Mouse (Mus musculus): ENCODE results near the gene Fli1. TPM values are rescaled to one million over a fixed set of nuclear protein-coding genes. Genes with fewer than 3 reads are reported as not detected.

The Fli1 gene
- total and polyA plus RNA-seq, 2 experiments, result 1.6 to 3.0 TPM

GRCm38 (mm10) chr9:32506866-32507861 is 35.5 kb downstream of the Fli1 start:
- DNase-seq (ENCODE audit: extremely low read depth, low read depth, low spot score), result peak; percentile 25
- Histone ChIP-seq H3K79me2 (ENCODE audit: control insufficient read depth, insufficient read depth, low read length) (no peaks in the 10 kb centered on the region), H3K27ac (replicated peaks; ENCODE audit: insufficient read depth, low read depth, low read length) (peak overlapping the region; percentile 53), H3K4me3 (ENCODE audit: insufficient read depth, low read depth, low read length) (no peak overlapping the region), H3K9ac (ENCODE audit: low read depth, low read length) (no peak overlapping the region), H3K27me3 (ENCODE audit: control insufficient read depth, insufficient read depth, low read length) (no peaks in the 10 kb centered on the region), H3K36me3 (ENCODE audit: control insufficient read depth, insufficient read depth, low read length) (no peaks in the 10 kb centered on the region), H3K4me1 (ENCODE audit: control insufficient read depth, insufficient read depth, low read length) (no peaks in the 10 kb centered on the region; the same call in 1 of the 2 replicates)
- 67% methylated on average over 15 of the region's 15 CpGs for WGBS
- TF ChIP-seq POLR2A (IDR thresholded peaks at IDR 0.05; ENCODE audit: extremely low read depth, insufficient read depth, low read length), result no peak
- no peak for TF ChIP-seq CTCF (IDR thresholded peaks at IDR 0.05; ENCODE audit: low read depth, low read length)

GRCm38 (mm10) chr9:32506161-32506560 is 36.5 kb downstream of the Fli1 start:
- no peak for DNase-seq (ENCODE audit: extremely low read depth, low read depth, low spot score)
- H3K9ac ChIP-seq (ENCODE audit: low read depth, low read length), result no peak overlapping the region; the same call in 1 of the 2 replicates
- no peak overlapping the region for H3K4me3 ChIP-seq (ENCODE audit: insufficient read depth, low read depth, low read length)
- H3K27me3 ChIP-seq (ENCODE audit: control insufficient read depth, insufficient read depth, low read length), result no peaks in the 10 kb centered on the region
- H3K36me3 ChIP-seq (ENCODE audit: control insufficient read depth, insufficient read depth, low read length), result no peaks in the 10 kb centered on the region
- TF ChIP-seq POLR2A (IDR thresholded peaks at IDR 0.05; ENCODE audit: extremely low read depth, insufficient read depth, low read length) (no peak), CTCF (IDR thresholded peaks at IDR 0.05; ENCODE audit: low read depth, low read length) (no peak)
- peak overlapping the region; percentile 42 for H3K27ac ChIP-seq (replicated peaks; ENCODE audit: insufficient read depth, low read depth, low read length)
- 34% methylated on average over 8 of the region's 8 CpGs for WGBS
- H3K79me2 ChIP-seq (ENCODE audit: control insufficient read depth, insufficient read depth, low read length), result peaks cover 3% of the 10 kb centered on the region; the same call in 1 of the 2 replicates
- H3K4me1 ChIP-seq (ENCODE audit: control insufficient read depth, insufficient read depth, low read length), result no peaks in the 10 kb centered on the region; the same call in 1 of the 2 replicates

DNA sequence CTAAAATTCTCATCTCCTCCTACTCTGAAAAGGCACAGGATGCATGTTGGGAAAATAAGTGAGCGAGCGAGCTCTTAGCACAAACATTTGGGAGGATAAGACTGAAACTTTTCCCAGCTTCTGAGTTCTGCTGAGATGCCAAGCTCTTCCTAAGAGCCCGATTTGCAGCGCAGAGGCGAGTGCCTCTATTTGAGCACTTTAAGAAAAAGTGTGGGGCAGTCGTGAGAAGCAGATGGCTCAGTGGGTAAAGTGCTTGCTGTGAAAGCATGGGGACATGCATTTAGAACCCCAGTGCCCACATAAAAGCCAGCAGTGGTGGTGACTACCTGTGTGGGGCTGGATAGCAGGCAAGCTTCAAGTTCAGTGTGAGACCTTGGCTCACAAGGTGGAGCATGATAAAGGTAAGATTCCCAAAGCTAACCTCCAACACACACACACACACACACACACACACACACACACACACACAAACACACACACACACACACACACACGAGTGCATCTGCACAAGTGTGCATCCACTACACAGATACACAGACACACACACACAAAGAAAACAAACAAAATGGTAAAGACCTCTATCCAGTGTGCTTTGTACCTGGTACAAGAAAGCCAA is 37.1 kb downstream of the Fli1 start:
- no peaks in the 10 kb centered on the region for H3K36me3 ChIP-seq (ENCODE audit: control insufficient read depth, insufficient read depth, low read length)
- 74% methylated on average over 7 of the region's 7 CpGs for WGBS
- no peaks in the 10 kb centered on the region; the same call in 1 of the 2 replicates for H3K4me1 ChIP-seq (ENCODE audit: control insufficient read depth, insufficient read depth, low read length)
- no peak overlapping the region for H3K9ac ChIP-seq (ENCODE audit: low read depth, low read length)
- DNase-seq (ENCODE audit: extremely low read depth, low read depth, low spot score), result no peak
- no peaks in the 10 kb centered on the region for H3K27me3 ChIP-seq (ENCODE audit: control insufficient read depth, insufficient read depth, low read length)
- H3K79me2 ChIP-seq (ENCODE audit: control insufficient read depth, insufficient read depth, low read length), result peaks cover 3% of the 10 kb centered on the region; the same call in 1 of the 2 replicates
- peak overlapping the region; percentile 1; the same call in 1 of the 2 replicates for H3K27ac ChIP-seq (replicated peaks; ENCODE audit: insufficient read depth, low read depth, low read length)
- no peak for TF ChIP-seq CTCF (IDR thresholded peaks at IDR 0.05; ENCODE audit: low read depth, low read length)
- no peak for TF ChIP-seq POLR2A (IDR thresholded peaks at IDR 0.05; ENCODE audit: extremely low read depth, insufficient read depth, low read length)
- H3K4me3 ChIP-seq (ENCODE audit: insufficient read depth, low read depth, low read length), result no peak overlapping the region

- TF ChIP-seq CTCF (IDR thresholded peaks at IDR 0.05; ENCODE audit: low read depth, low read length) (no peak), POLR2A (IDR thresholded peaks at IDR 0.05; ENCODE audit: extremely low read depth, insufficient read depth, low read length) (no peak)
- no peaks in the 10 kb centered on the region for H3K36me3 ChIP-seq (ENCODE audit: control insufficient read depth, insufficient read depth, low read length)
- no peak overlapping the region for H3K9ac ChIP-seq (ENCODE audit: low read depth, low read length)
- peak; percentile 10 for DNase-seq (ENCODE audit: extremely low read depth, low read depth, low spot score)
- WGBS, result 62% methylated on average over 11 of the region's 11 CpGs
- no peaks in the 10 kb centered on the region; the same call in 1 of the 2 replicates for H3K4me1 ChIP-seq (ENCODE audit: control insufficient read depth, insufficient read depth, low read length)
- no peak overlapping the region for H3K4me3 ChIP-seq (ENCODE audit: insufficient read depth, low read depth, low read length)
- H3K79me2 ChIP-seq (ENCODE audit: control insufficient read depth, insufficient read depth, low read length), result peaks cover 3% of the 10 kb centered on the region; the same call in 1 of the 2 replicates
- peak overlapping the region; percentile 10 for H3K27ac ChIP-seq (replicated peaks; ENCODE audit: insufficient read depth, low read depth, low read length)
- H3K27me3 ChIP-seq (ENCODE audit: control insufficient read depth, insufficient read depth, low read length), result no peaks in the 10 kb centered on the region
These were observed 38.6 kb downstream of the Fli1 start for GRCm38 (mm10) chr9:32503995-32504451.

DNA sequence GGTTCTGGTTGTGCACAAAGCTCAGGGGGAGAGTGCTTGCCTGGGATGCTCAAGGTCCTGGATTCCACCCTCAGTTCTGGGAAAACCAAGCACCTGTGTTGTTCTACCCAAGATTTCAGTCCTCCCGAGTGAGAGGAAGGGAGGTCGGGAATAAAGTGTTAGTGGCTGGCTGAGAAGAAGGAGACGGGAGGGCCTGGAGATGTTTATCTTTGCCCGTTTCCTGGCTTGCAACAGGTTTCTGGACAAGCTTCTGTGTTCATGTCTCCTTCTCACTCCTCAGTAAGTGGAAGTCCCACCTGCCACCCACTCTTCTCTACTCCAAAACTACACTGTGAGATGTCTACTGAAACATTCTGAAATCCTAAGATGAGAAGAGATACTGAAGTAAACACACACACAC is 39.2 kb downstream of the Fli1 start:
- no peak overlapping the region for H3K4me3 ChIP-seq (ENCODE audit: insufficient read depth, low read depth, low read length)
- no peak overlapping the region; the same call in 1 of the 2 replicates for H3K27ac ChIP-seq (replicated peaks; ENCODE audit: insufficient read depth, low read depth, low read length)
- no peak overlapping the region for H3K9ac ChIP-seq (ENCODE audit: low read depth, low read length)
- no peaks in the 10 kb centered on the region for H3K36me3 ChIP-seq (ENCODE audit: control insufficient read depth, insufficient read depth, low read length)
- DNase-seq (ENCODE audit: extremely low read depth, low read depth, low spot score), result no peak
- H3K79me2 ChIP-seq (ENCODE audit: control insufficient read depth, insufficient read depth, low read length), result peaks cover 3% of the 10 kb centered on the region; the same call in 1 of the 2 replicates
- 48% methylated on average over 4 of the region's 4 CpGs for WGBS
- H3K27me3 ChIP-seq (ENCODE audit: control insufficient read depth, insufficient read depth, low read length), result no peaks in the 10 kb centered on the region
- TF ChIP-seq POLR2A (IDR thresholded peaks at IDR 0.05; ENCODE audit: extremely low read depth, insufficient read depth, low read length), result no peak
- TF ChIP-seq CTCF (IDR thresholded peaks at IDR 0.05; ENCODE audit: low read depth, low read length), result no peak
- H3K4me1 ChIP-seq (ENCODE audit: control insufficient read depth, insufficient read depth, low read length), result no peaks in the 10 kb centered on the region; the same call in 1 of the 2 replicates
